ENCODE assay signal across 17 mouse cellular contexts in the genomic region with DNA sequence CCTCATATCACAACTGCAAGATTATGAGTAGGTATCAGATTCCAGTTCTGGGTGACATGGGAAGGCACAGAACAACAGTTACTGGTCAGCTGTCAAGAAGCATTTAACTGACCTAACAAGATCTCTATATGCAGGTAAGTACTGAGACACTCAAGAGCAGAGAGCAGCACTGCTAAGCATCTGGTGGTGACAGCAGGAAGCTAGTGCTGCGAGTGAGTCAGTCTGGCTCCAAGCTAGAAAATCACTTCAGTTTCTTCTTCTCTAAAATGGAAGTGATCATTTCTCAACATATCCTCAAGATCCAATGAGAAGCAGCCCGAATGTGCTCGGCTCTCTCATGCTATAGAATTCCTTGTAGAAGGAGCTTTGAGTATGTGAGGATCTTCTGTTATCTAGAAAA.
"Had no signal": no experiment of that assay in that cellular context is flagged by ENCODE, and none has a peak within 500 bp of the region (broad histone marks: within the 10 kb centered on the region; RNA-seq: fewer than 3 reads in every experiment).

No protein-coding gene starts in this region.

- H3K36me3 ChIP-seq: intestine, embryonic 15.5 days; kidney, embryonic 15.5 days; liver, embryonic 13.5 days; neural tube, embryonic 12.5 days; neural tube, embryonic 15.5 days; stomach, embryonic 15.5 days had no signal

- H3K27me3 ChIP-seq: intestine, embryonic 15.5 days; kidney, embryonic 15.5 days; liver, embryonic 13.5 days; neural tube, embryonic 12.5 days; neural tube, embryonic 15.5 days; stomach, embryonic 15.5 days had no signal

- H3K9ac ChIP-seq: intestine, embryonic 15.5 days; kidney, embryonic 15.5 days; liver, embryonic 13.5 days; neural tube, embryonic 12.5 days; neural tube, embryonic 15.5 days; stomach, embryonic 15.5 days had no signal

- ATAC-seq: intestine, embryonic 15.5 days had no signal

- H3K4me1 ChIP-seq: intestine, embryonic 15.5 days; kidney, embryonic 15.5 days; liver, embryonic 13.5 days; neural tube, embryonic 12.5 days; neural tube, embryonic 15.5 days; stomach, embryonic 15.5 days had no signal

- H3K4me3 ChIP-seq: intestine, embryonic 15.5 days; kidney, embryonic 15.5 days; liver, embryonic 13.5 days; neural tube, embryonic 12.5 days; neural tube, embryonic 15.5 days; stomach, embryonic 15.5 days had no signal

- DNase-seq: kidney, adult 11 months; kidney, adult 8-10 months; kidney, postnatal 10 days; kidney, postnatal 36 days; liver, embryonic 13.5 days; lung, adult 2 months; lung, postnatal 14 days; lung, postnatal 4 days; midbrain, embryonic 14.5 days; spleen, adult 18-20 months; thymus, postnatal 25 days had no signal

- H3K9me3 ChIP-seq: intestine, embryonic 15.5 days; kidney, embryonic 15.5 days; liver, embryonic 13.5 days; neural tube, embryonic 12.5 days; neural tube, embryonic 15.5 days; stomach, embryonic 15.5 days had no signal

- H3K4me2 ChIP-seq: intestine, embryonic 15.5 days; kidney, embryonic 15.5 days; liver, embryonic 13.5 days; midbrain, embryonic 11.5 days; neural tube, embryonic 12.5 days; neural tube, embryonic 15.5 days; stomach, embryonic 15.5 days had no signal

- H3K27ac ChIP-seq: intestine, embryonic 15.5 days; kidney, embryonic 15.5 days; liver, embryonic 13.5 days; neural tube, embryonic 12.5 days; neural tube, embryonic 15.5 days; stomach, embryonic 15.5 days had no signal
